Mouse (Mus musculus): ENCODE measurements around the gene Lingo3.
"Not testable (repeated sequence)": the region's sequence is repeated elsewhere in the genome, so short reads cannot be mapped to it uniquely, and the experiment has no call there.

Lingo3 gene

DNA sequence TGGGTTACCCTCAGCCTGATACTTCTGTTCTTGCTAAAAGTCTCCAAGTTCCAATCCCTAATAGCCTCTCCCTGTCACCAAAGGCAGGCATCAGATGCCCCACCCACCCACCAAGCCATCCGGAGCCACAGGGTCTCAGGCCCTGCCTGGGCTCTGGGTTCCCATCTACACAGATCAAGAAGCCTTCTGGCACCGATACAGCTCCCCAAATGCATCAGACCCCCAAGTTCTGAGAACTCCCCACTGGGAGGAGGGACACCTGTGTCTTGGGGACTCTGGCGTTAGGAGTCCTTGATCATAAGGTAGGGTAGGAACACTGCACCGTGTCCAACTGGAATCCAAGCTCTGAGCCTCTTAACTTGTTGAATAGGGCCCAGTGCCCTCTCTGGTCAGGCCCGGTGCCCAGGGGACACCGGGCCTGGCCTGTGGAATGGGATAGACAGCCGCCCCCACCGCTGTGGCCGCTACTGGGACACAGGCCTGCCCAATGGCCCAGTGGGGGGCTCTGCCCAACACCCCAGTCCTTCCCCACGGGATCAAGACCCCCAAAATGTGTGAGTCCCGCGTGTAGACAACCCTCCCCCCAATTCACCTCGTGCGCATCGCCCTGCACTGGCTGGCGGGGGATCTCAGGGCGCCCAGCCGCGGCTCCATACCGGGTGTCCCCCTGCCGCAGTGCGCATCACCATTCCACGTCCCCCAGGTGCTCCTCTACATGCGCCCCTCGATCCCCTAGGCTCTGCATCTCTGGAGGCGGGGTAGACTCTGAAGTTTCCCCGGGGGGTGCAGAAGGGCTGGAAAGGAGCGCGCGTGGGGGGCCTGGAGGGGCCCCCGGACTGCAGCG, 530 bp downstream of the Lingo3 start:
- no peak for DNase-seq (ENCODE audit: low spot score in 2 of 2)

DNA sequence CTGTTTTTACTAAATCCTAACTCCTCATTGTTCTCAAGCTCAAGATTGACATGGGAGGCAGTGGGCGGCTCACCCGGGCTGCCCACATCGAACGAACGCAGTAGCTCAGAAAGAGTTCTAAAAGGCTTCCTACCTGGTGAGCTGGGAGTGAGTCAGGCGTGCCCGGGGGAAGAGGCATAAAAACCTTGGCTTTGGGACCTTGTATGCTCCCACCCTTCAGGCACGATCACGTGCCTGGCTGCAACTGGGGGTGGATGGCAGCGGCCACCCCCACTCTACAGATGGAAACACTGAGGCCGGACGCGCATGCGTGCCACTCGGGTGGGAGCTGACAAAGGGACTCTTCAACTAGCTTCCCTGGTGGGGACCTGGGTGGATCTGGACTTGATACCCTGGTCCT, 1.5 kb downstream of the Lingo3 start:
- no peak for DNase-seq (ENCODE audit: low spot score in 2 of 2)

DNA sequence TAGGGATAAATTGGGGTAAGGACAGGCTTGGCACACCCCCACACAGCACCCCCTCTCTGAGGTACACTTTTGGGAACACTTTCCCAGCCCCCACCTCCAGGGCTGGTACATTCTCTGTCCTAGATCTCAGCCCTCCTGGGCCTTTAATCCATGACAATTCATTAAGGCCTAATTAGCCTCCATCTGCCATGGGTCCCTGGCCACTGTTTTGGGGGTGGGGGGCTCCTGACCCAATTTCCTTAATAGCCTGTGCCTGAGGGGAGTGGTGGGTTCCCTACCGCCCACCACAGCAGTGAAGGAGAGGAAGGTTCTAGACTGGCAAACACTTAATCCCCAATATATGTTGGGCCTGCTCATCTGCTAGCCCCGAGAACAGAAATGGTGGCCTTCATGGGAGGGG, 2.2 kb downstream of the Lingo3 start:
- no peak for DNase-seq (ENCODE audit: low spot score in 2 of 2)

DNA sequence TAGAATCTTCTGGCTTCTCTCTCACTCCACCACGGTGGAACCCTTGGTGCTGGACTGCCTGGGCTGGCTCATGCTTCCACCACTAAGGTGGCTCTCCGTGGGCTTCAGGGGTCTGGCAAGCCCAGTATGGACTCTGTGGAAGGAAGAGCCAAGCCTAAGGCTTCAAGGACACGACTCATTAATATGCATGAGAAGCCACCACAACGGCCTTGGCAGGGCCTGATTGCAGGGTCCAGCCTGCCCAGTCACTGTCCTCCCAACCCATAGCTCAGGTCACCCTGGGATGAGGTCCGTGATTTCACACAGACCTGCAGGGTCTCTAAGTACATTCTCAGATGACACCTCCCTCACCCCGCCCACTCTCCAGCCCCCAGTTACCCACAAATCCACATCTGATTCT, 4.0 kb downstream of the Lingo3 start:
- DNase-seq (ENCODE audit: low spot score in 2 of 2) = no peak

DNA sequence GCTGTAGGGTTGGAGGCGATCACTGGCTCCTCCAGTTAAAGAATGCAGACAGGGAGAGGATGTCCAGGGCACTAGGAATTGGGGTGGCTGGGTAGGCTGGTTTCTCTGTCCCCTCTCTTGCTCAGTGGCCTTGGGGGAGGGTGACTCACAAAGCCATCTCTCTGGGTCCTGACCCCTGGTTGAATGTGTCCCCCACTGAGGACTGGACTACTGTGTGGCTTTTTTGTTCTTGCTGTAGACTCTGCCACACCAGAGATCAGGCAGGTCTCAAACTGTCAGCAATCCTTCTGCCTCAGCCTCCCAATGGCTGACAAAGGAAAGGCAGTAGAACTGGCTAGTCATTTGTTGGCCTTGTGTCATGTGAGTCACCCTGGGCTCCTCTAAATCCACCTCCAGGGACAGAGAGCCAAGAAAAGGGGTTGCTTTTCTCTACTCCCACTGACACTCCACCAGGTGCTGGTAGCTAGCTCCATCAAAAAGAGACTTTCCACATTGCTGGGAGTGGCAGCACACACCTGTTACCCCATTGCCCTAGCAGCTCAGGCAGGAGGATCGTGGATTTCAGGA, 5.4 kb downstream of the Lingo3 start:
- DNase-seq (ENCODE audit: low spot score in 2 of 2) = no peak

DNA sequence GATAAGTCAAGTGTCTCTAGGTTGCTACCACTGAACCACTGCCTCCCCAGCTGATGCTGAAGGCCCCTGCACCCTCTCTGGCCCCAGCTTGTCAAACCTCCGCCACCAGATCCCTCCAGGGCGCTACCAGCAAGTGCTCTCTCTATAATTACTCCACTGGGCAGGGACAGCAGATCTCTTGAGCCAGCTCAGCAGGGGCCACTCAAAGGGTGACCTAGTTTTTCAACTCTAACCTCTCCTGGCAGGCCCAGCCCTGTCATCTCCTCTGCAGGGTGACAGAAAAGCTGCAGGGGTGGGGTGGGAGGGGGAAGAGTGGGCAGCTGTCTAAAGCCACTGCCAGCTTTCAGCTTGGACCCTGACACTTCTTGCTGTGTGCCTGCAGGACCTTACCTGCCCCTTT, 6.0 kb downstream of the Lingo3 start:
- DNase-seq (ENCODE audit: low spot score in 2 of 2) = no peak

DNA sequence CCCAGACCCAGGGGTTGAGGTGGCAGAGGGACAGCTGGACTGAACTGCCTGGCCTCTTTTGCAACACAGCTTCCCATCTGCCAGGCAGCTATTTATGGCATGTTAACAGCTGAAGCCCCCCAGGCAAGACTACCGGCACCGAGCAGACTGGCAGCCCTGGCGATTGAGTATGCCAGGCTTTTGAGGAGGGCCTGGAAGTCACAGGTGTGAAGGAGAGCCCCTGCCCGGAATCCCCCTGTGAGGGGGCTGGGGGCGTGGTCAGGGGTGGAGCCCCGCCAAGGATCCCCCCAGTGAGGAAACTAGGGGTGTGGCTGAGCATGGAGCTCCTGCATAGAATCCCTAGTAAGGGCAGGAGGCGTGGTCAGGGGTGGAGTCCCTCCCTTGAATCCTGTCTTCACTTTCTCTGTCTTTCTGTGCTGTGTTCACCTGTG, 6.9 kb downstream of the Lingo3 start:
- no peak for DNase-seq (ENCODE audit: low spot score in 2 of 2)

DNA sequence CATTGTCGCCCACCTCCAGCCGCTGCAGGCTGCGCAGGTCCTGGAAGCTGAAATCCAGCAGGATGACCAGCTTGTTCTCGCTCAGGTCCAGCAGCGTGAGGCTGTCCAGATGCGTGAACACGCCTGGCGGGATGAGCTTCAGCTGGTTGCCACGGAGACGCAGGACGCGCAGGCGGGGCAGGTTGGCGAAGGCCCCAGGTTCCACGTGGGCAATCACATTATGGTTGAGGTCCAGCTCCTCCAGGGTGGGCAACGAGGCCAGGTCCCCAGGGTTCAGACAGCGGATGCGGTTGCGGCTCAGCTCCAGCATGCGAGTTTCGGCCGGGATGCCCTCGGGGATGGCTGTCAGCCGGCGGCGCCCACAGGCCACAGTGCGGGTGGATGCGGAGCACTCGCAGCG, 8.2 kb downstream of the Lingo3 start:
- DNase-seq (ENCODE audit: low spot score in 2 of 2) = no peak

DNA sequence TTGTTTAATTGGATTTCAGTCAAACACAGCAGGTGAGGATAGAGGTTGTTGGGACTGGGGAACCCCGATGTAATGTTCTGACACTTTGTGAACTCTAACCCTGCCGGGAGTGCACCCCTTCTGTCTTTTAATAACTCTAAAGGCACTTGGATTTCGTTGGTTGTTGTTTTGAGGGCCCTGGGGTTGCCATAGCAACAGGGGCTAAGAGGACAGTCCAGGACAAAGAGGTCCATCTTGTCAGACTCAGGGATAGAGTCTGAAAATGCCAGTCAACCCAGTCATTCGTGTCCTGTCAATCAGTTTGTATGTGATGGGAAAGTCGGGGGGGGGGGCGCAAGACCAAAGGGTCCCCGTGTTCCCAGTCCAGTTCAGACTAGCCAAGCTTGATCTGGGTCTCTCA, 11.0 kb downstream of the Lingo3 start:
- no peak for DNase-seq (ENCODE audit: low spot score in 2 of 2)

DNA sequence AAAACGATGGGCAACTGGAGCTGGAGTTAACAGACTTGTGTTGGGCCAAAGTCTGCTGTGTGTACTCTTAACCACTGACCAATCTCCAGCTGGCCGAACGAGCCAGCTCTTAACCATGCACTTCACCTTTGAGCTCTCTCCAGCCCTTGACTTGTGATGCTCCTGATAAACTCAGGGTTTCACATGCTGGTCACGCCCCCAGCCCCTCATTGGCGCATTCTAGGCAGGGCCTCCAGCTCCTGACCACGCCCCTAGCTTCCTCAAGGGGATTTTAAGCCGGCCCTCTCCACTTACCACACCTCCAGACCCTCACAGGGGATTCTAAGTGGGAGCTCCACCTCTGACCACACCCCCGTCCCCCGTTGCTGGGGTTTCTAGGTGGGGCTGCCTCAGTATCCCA, 12.7 kb downstream of the Lingo3 start:
- DNase-seq (ENCODE audit: low spot score in 2 of 2) = peak in 1 of 2 experiments; percentile 55

DNA sequence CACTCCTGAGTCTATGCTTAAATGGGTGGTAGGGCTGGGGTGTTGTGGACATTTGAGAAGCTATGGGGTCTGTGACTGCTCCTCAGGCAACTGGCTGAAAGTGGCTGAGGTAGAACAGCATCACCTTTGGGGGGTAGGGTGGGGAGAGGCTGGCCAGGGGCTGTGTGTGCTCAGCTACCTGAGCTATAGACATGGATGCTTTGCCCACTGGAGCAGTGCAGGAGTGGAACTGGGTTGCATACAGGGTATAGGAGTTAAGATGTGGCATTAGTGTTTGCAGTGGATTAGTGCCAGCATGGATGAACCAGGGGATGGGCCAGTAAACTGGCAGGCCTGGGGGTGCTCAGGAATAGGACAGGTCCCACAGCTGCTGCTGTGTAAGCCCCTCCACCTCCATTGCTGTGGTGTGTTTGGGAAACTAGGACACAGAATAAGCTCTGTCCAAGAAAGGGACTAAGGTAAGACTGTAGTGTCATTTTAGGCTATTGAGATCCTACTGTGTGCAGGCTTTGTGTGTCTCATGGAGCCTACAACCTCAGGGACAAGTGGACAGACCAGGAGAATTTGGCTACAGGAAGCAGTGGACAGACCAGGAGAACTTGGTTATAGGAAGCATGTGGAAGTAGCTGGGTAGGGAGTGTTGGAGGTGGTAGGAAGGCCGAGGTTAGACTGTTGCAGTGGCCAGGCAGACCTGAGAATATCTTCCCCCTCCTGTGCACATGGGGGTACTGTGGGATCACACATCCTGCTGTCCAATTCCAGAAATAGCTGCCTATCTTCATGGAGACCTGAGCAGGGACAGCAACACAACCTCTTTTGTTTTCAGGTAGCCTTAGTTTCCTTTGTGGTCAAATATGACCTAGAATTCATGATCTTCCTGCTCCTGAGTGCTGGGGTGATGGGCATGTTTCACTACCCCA, 14.2 kb downstream of the Lingo3 start:
- DNase-seq (ENCODE audit: low spot score in 2 of 2) = no peak

DNA sequence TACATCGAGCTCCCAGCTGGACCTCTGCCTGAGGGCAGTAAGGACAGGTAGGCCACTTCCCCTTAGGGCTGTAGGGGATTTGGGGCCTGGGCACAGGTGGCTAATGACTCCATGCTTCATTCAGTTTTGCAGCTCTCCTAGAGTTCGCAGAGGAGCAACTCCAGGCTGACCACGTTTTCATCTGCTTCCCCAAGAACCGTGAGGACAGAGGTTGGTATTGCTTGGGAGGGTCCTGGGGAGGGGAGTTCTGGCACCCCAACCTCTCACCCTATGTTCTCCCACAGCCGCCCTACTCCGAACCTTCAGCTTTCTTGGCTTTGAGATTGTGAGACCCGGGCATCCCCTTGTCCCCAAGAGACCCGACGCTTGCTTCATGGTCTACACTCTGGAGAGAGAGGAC, 15.3 kb downstream of the Lingo3 start:
- DNase-seq (ENCODE audit: low spot score in 2 of 2) = not testable (repeated sequence)

DNA sequence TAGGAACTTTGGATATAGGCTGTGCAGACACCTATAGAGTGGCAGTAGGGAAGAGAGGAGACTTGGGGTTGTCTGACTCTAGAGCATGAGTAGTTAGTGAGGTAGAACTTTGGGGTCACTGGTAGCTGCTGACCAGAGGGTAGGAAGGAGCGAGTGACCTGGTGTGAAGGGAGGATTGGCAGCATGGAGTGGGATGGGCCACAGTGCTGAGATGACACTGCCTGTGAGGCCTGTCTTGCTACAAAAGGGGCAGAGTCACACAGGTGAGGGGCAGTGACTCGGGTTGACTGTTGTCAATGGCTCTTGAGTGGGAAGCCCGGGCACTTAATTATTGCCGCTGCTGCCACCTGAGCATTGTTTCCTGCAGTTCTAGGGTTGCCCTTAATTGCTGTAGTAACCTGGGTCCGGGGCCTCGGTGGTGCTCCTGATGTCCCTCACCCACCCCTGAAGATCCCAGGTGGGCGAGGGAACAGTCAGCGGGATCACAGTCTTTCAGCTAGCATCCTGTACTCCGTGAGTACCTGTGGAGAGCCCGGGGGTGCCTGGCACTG, 15.9 kb downstream of the Lingo3 start:
- DNase-seq (ENCODE audit: low spot score in 2 of 2) = no peak

DNA sequence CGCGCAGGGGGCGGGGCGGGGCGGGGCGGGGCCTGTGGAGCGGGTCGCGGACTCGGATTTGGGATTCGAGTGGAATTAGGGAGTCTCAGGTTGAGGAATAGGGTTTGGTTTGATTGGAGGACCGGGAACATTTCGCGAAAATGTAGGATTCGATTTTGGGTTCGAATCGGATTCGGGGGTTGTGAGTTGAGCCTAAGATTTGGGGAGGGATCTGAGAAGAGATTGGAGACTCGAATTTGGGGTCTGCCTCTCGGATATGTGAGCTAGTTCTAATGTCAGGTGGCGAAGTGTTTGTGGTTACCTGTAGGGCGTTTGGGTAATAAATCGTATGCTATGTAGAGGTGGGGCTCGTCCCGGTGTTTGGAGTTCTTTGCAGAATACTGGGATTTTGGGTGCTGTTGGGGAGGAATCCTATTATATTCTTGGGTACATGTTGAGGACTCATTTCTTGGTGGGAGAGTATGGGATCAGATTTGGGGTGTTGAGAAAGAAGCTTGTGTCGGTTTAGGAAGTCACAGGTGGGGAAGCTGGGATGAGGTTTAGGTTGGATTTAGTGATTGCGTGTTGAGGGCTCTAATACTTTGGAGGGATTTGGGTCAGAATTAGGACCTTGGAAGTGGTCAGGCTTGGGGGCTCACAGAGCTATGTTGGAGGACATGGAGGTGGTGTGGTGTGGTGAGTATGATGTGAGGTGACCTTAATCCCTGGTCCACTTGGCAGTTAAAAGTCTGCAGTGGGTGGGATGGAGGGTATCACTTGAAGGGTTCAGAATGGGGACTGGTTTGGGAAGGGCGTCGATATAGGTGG, 16.6 kb downstream of the Lingo3 start:
- no peak for DNase-seq (ENCODE audit: low spot score in 2 of 2)

DNA sequence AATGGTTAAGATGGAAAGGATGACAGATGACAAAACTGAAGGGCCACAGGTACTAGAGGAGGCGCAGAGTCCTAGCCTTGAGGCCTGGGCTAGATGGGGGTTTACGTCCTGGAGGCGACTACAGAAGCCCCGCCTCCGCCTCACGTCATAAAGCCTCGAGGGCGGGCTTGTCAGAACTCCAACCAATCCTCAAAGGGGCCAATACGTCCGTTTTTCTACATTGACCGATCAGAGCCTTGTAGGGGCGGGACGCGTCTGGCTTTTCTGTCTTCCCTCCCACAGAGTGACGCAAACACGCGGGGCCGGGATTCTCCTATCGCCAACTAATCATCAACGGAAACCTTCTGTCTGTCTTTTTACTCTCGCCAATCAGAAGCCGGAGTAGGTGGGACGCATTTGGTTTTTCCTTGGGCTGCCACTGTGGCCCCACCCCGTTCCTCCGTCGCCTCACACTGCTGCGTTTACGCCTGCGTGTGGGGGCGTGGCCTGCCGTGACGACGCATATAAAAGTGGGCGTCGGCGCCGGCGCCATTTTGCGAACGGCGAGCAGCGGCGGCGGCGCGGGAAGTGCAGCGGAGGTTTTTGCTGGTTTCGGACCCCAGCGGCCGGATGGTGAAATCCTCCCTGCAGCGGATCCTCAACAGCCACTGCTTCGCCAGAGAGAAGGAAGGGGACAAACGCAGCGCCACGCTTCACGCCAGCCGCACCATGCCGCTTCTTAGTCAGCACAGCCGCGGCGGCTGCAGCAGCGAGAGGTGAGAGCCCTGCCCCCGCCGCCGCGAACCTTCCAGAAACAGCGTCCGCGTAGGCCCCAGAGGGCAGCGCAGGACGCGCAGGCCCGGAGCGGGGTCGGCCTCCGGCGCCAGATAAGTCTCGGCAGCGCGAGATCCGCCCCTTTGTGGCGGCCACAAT, 17.4 kb downstream of the Lingo3 start, which contains the start of gene Oaz1:
Gene Oaz1 (plus strand): TSS at position 506 of the 912 bp plus-strand sequence.
- DNase-seq (ENCODE audit: low spot score in 2 of 2) = peak; percentile 98 to 99

DNA sequence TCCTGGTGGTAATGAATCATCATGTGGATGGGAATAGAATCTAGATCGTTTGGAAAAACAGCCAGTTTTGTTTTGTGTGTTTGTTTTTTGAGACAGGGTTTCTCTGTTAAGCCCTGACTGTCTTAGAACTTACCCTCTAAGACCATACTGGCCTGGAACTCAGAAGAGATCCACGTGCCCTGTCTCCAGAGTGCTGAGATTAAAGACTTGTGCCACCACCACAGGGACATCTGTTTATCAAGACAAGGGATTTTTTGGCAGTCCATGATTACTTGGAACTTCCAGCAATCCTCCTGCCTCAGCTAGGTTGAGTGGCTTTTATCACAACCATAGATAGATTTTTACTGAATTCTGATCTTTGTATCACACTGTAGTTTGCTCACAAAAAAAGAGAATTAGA, 19.0 kb downstream of the Lingo3 start:
- no peak for DNase-seq (ENCODE audit: low spot score in 2 of 2)

DNA sequence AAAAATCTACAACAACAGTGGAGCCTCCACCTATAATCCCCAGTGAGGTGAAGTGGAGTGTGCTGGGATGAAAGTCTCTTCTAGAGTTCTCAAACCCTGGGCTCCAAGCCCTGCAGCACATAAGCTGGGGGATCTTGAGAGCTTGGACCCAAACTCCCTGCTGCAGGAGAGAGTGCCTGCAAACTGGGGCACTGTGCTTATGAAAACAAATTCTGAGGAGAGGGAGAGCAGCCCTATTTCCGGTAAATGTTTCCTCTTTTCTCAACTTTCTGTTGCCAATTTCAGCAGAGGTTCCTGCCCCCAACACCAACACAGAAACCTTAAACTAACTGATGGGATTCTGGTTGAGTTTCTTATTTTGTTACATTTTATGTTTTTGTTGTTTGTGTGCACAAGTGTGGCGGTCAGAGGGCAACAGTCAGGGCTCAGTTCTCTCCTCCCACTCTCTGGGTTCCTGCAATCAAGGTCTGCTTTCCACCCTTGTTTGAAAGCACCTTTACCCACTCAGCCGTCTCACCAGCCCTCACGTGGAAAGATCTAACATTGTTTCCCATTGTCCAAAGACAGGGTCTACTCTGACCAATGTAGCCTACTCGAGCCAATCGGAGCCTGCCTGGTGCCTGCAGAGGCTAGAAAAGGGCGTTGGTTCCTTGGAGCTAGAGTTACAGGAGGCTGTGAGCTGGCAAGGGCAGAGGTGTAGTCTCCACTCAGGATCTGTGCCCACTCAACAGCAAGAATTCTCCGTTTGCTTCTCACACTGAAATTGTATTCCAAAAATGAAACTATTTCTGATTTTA, 19.8 kb downstream of the Lingo3 start:
- DNase-seq (ENCODE audit: low spot score in 2 of 2) = no peak

DNA sequence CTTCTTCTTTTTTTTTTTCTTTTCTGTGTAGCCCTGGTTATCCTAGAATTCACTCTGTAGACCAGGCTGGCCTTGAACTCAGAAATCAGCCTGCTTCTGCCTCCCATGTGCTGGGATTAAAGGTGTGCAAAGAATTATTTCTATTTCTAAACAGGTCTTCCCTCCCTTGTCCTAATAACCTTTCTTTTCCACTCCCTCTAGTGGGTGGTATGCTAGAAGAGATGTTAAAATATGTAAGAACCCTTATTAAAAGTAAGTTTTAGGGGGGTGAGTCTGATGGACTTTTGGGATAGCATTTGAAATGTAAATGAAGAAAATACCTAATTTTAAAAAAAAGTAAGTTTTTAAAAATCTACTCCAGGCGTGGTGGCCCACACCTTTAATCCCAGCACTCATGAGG, 20.5 kb downstream of the Lingo3 start:
- no peak for DNase-seq (ENCODE audit: low spot score in 2 of 2)

DNA sequence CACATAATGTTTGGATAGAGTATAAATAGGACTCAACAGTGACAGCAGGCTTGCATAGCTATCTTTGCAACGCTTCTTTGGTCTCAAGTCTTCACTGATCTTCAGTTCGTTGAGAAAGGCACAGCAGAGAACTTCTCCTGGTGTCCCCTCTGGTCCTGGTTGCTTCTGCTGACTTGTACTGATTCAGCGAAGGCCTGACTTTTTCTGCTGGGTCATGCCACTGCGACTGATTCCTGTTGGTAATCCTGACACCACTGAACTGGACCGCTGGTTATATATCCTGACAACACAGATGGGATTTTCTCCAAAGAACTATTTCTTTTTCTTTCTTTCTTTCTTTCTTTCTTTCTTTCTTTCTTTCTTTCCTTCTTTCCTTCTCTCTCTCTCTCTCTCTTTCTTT, 21.3 kb downstream of the Lingo3 start:
- no peak for DNase-seq (ENCODE audit: low spot score in 2 of 2)

All from urinary bladder, postnatal 36 days (tissue).